Mouse (Mus musculus) layer of hippocampus, adult 9-10 months (tissue): ENCODE data around the gene Glcci1.

Source experiments
- DNase-seq: peaks from one replicate; pipeline ENCODE4 v3.0.0; 2022; ENCODE audit warnings: low spot score

Gene Glcci1

DNA sequence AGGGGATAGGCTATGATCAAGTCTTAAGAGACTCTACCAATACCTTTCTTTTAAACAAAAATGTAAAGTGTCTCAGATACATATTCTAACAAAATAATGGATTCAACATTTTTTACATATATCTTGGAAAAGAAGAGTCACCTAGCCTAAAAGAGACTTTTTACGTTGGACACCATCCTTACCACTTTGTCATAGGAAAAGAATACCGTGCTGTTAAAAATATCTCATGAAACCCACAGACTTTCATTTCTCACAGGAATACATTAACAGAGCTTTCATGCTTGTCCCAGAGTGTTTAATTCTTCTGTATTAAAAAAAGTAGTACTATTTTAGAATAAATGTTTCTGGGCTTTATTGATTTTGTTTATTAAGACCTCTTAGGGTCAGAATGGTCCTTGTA lies 41.8 kb downstream of the Glcci1 start:
- DNase-seq: no peak

- DNase-seq: no peak
Measured at GRCm38 (mm10) chr6:8556849-8557571, 47.6 kb downstream of the Glcci1 start.

DNA sequence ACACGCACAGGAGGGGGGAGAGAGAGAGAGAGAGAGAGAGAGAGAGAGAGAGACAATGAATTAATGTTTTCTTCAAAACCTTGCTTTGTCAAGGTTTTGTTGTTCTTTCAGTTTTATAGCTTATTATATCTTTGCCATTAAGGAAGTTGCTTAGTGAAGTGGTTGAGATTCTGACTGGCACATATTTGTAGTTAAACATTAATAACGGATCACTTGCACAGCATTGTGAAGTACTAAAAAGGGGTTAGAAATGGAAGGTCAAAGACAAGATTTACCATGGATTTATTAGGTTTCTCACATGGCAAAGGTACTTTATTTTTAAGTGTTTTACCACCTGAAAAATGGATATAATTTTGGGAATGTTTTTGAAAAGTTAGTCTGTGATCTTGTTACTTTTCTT lies 51.3 kb downstream of the Glcci1 start:
- DNase-seq: no peak

DNA sequence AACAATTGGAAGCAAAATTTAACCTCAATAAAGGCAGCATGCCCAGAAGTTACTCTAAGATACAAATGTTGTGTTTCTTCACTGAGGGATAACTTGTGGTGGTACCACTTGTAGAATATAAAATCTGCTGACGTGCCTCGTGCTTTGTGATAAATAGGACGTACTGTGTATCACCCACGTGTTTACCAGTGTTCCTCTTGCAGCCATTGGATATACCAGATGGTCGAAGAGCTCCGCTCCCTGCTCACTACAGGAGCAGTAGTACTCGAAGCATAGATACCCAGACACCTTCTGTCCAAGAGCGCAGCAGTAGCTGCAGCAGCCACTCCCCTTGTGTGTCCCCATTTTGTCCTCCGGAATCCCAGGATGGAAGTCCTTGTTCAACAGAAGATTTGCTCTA lies 73.0 kb downstream of the Glcci1 start:
- no peak for DNase-seq

DNA sequence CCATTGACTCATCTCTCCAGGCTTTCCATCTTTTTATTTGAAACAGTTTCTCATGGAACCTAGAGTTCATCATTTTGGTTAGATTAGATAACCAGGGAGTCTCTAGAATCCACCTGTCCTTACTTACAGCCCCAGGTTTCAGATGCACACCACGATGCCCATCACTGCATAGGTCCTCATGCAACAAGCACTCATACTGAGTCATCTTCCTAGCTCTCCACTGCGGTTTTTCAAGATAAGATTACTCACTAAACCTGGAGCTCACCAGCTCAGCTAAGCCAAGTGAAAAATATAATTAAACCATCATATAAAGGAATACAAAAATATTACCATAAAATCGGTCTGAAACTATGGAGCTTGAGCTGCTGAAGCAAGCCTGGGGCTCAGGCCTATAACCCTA lies 74.5 kb downstream of the Glcci1 start:
- DNase-seq: no peak

GRCm38 (mm10) chr6:8591665-8592064 lies 82.3 kb downstream of the Glcci1 start:
- DNase-seq: no peak

GRCm38 (mm10) chr6:8617369-8617768 lies 108.0 kb downstream of the Glcci1 start:
- no peak for DNase-seq

- no peak for DNase-seq
Measured at GRCm38 (mm10) chr6:8619582-8620350, 110.4 kb downstream of the Glcci1 start.

- no peak for DNase-seq
Measured at GRCm38 (mm10) chr6:8623045-8623444, 113.6 kb downstream of the Glcci1 start.

- no peak for DNase-seq
Measured at GRCm38 (mm10) chr6:8628226-8628625, 118.8 kb downstream of the Glcci1 start.

- no peak for DNase-seq
Measured at GRCm38 (mm10) chr6:8628715-8629267, 119.4 kb downstream of the Glcci1 start.

GRCm38 (mm10) chr6:8630531-8630930 lies 121.1 kb downstream of the Glcci1 start:
- DNase-seq: no peak

DNA sequence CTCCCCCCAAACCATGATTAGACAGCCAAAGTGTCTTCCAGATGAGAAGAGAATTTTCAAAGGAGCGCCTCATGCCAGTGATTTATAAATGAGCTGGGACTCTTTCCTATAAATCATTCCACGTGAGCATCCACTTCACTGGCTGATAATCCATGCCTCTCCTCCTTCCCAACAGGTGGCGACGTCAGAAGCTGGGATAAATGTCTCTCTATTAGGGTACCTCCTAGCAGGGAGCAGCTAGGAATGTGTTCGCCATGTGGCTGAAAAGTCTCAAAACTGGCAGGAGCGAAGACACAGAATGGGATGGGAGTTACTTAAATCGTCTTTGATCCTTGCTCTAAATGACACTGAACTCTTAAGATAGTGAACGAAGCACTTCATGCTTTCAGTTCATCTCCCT lies 122.0 kb downstream of the Glcci1 start:
- DNase-seq: no peak

DNA sequence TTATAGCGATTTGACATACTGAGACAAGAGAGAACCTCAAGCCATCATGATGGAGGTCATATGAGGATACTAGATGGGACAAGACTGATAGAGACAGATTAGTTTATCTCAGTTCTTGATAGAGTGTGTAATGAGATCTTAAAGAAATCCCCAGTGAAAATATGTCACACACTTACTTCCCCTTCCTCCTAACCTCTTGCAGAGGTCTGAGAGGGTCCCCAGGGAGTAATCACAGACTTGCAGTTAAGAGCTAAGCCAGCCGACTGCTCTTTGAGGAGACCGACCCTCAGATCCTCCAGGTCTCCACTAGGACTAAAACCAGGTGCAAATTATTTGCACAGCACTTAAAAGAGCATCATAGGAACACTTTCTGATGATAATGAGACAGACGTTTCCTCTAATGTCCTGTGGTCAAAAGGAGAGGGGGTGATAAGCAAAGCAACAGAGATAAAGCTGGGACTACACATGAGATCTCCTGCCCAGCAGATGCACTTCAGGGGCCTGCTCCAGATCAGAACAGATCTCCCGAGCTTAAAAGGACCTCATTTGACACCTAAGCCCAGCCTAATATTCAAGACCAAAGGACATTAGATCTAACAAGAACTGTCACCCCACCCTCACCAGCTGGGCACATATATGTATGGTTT lies 122.7 kb downstream of the Glcci1 start:
- DNase-seq: no peak

DNA sequence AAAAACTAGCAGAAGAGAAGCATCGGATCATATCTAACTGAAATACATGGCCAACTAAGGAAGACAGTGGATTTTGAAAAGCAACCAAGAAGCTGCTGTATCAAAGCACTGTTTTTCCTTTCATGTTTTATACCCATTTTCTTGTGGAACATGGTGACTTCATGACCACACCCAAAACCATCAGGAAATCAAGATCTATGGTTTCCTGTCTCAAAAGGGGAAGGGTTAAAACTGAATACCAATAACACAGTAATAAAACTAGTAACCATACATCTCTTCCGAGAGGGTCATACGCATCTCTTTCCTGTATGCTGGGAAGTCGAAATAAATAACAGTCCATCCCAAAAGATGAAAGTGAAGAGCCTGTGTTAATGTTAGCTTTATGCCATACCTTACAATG lies 123.3 kb downstream of the Glcci1 start:
- DNase-seq: no peak

- peak; percentile 33 for DNase-seq
Measured at GRCm38 (mm10) chr6:8638122-8638521, 128.7 kb downstream of the Glcci1 start.

DNA sequence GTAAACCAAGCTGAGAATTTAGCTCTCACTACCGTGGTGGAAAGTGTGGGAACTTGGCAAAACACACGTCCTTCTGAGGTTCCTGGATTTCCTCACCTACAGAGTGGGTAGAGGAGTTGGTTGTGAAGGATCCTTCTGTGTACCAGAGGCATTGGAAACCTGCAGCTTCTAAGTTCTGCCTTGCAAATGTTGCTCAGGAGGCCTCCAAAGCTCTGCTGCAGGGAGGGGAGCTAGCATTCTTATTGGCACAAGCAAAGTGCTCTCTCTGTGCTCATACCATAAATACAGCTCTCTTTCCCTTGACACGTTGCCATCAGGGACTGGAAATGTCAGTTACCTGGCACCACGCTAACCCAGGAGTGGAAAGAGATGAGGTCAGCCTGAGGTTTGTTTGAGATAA lies 129.5 kb downstream of the Glcci1 start:
- DNase-seq: no peak

DNA sequence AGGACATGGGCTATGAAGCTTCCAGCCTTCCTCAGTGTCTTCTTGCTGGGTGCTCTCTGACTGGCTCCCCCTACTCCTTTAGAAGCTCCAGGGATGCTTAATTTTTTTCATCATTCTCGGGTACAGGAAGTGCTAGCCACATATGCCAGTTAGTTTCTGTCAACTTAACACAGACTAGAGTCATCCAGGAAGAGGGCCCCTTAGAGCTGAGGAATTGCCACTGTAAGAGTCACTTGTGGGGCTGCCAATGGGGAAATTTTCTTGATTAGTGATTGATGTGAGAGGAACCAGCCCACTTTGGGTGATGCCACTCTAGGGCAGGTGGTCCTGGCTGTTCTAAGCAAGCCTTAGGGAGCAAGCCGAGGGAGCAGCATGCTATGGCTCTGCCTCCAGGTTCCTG lies 130.1 kb downstream of the Glcci1 start:
- DNase-seq: no peak

- no peak for DNase-seq
Measured at GRCm38 (mm10) chr6:8640863-8641262, 131.5 kb downstream of the Glcci1 start.

DNA sequence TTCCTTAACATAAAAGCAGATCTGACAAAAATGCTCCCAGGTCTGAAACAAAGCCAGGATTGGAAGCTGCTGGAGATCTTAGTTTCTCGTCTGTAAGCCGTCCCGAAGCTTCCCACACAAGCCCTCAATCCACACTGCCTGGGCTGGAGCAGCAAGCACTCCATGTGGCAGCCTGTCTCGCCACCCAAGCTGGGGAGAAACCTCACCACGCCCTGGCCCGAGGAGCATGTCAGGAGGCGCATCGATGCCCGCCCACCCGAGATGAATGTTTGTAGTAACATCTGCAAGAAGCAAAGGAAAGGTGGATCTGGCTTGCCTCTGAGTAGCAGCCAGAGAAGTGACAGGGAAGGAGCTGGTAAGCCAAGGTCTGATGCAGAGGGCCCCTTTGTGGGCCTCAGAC lies 135.3 kb downstream of the Glcci1 start:
- no peak for DNase-seq

DNA sequence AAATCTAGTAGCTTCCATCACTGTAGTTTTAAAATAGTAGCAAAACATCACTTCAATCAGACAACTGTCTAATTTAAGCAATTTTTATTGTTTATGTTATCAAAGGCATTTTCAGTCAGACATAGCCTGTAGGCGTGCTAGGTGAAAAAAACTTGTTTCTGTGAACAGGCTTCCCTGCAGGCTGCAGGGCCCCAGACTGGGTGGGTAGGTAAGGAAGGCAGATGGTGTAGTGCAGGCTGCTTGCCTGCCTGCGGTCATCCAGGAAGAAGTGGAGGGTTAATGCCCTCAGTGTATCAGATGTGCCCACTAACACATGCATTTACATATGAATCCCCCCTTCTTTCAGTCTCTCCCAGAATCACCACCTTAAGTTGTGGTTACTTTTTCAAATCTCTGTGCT lies 136.3 kb downstream of the Glcci1 start:
- DNase-seq: no peak
